Mouse (Mus musculus) megakaryocyte, embryonic 14.5 days (primary cell): ENCODE measurements around the gene Ap1b1. TPM values are rescaled to one million over a fixed set of nuclear protein-coding genes. Genes with fewer than 3 reads are reported as not detected.

ENCODE experiments used
- H3K27me3 ChIP-seq: replicated peaks from 2 replicates; pipeline ENCODE3; 2012; ENCODE audit warnings: inconsistent platforms
- H3K36me3 ChIP-seq: replicated peaks from 2 replicates; pipeline ENCODE3; 2012; ENCODE audit warnings: low read length, inconsistent platforms, mixed read lengths
- H3K4me1 ChIP-seq: 2 replicates; pipeline ENCODE4 v1.6.1; 2012; ENCODE audit warnings: inconsistent platforms
- H3K4me3 ChIP-seq: replicated peaks from 2 replicates; pipeline ENCODE3; 2012; ENCODE audit warnings: moderate library complexity, mild to moderate bottlenecking, inconsistent platforms
- H3K9me3 ChIP-seq: 2 replicates; pipeline ENCODE4 v1.6.1; 2012; ENCODE audit warnings: inconsistent platforms
- FLI1 ChIP-seq: IDR thresholded peaks from 2 replicates; pipeline ENCODE4 v1.6.1; 2012; ENCODE audit warnings: low read length, inconsistent platforms, mixed read lengths
- GATA1 ChIP-seq: IDR thresholded peaks from 3 replicates; pipeline ENCODE4 v1.6.1; 2012; ENCODE audit warnings: mixed read lengths, low read length, inconsistent platforms, borderline replicate concordance
- polyA plus RNA-seq: library from polyadenylated mRNA; stranded (reverse); fragments of >175 nt; gene quantifications from 2 replicates; pipeline ENCODE4 v1.2.3, GENCODE M21; 2012; ENCODE audit warnings: low replicate concordance; ENCODE audit not compliant: insufficient read depth

Gene Ap1b1
- polyA plus RNA-seq, 1 experiment: 57.8 TPM

GRCm38 (mm10) chr11:5052200-5052854, 65.7 kb downstream of the Ap1b1 start:
- peaks cover 19% of the 10 kb centered on the region for H3K36me3 ChIP-seq
- peaks cover 22% of the 10 kb centered on the region for H3K27me3 ChIP-seq
- H3K4me3 ChIP-seq: no peak overlapping the region
- TF ChIP-seq GATA1: no peak
- TF ChIP-seq FLI1: no peak
- no peaks in the 10 kb centered on the region for H3K9me3 ChIP-seq
- peaks cover 87% of the 10 kb centered on the region for H3K4me1 ChIP-seq

GRCm38 (mm10) chr11:5054151-5054550, 67.5 kb downstream of the Ap1b1 start:
- TF ChIP-seq FLI1: no peak
- TF ChIP-seq GATA1: no peak
- H3K36me3 ChIP-seq: peaks cover 21% of the 10 kb centered on the region
- no peak overlapping the region for H3K4me3 ChIP-seq
- peaks cover 89% of the 10 kb centered on the region for H3K4me1 ChIP-seq
- H3K27me3 ChIP-seq: peaks cover 38% of the 10 kb centered on the region
- H3K9me3 ChIP-seq: peaks cover 1% of the 10 kb centered on the region; the same call in 1 of the 2 replicates

DNA sequence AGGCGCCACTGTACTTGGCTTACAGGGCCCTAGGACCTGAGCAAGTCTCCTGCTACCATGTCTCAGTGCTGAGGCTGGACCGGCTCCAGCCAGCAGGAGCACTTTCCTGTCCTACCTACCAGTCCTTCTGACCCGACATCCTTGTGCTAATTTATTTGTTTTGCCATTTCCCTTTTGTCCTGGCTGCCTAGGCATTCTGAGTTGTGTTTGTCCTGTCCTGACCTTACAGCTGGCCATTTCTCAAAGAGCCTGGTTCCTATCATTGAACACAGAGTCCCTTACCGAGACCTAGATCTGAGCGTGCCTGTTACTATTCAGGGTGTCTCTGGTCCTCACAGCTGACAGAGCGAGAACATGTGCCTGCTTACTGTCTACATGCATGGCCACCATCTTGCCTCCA, 68.2 kb downstream of the Ap1b1 start:
- peaks cover 9% of the 10 kb centered on the region for H3K9me3 ChIP-seq
- H3K27me3 ChIP-seq: peaks cover 45% of the 10 kb centered on the region
- H3K4me1 ChIP-seq: peaks cover 91% of the 10 kb centered on the region
- H3K4me3 ChIP-seq: no peak overlapping the region
- TF ChIP-seq FLI1: no peak
- TF ChIP-seq GATA1: no peak
- H3K36me3 ChIP-seq: peaks cover 28% of the 10 kb centered on the region

DNA sequence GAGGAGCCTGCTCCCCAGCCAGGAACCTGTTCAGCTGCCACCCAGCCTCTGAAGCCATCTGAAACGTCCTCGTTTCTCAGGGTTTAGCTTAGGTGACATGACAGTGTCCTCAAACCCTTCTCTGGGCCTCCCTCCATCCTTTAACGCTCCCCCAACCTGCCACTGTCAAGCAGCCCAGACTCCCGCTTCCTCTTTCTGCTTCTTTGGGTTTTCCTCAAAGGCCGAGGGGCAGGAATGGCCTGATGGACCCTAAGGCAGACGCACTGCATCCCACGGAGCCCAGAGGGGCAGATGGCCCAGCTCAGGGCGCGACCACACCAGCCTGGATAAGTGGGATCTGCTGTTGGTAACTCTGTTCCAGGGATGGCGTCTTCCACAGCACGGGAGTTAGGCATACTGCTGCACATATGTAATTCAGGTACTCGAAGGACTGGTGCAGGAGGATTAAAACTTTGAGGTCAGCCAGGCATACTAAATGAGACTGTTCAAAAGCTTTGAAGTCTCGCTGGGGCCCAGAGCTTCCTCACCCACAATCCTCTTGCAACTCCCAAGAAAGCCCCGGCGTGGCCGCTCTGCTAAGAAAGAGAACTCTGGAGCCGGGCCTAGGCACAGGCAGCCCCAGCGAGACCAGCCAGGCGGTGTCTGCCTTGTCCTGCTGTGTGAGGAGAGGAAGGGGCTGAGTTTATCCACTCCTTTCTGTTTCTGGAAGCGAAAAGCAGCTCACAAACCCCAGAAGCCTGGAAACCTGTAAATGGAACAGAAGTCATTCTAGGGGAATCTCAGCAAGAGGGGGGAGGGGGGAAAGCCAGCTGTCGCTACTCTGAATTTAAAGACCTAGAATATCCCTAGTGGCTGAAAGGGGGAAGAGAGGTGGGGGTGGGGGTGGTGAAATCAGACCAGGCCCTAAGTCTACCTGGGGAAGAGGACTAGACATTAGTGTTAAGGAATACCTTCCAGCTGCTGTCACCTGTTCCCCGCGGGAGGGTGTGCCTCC, 69.6 kb downstream of the Ap1b1 start:
- TF ChIP-seq GATA1 (no peak), FLI1 (no peak)
- H3K4me3 ChIP-seq: peak overlapping the region; percentile 38
- peaks cover 91% of the 10 kb centered on the region for H3K4me1 ChIP-seq
- peaks cover 36% of the 10 kb centered on the region for H3K36me3 ChIP-seq
- peaks cover 51% of the 10 kb centered on the region for H3K27me3 ChIP-seq
- peaks cover 22% of the 10 kb centered on the region for H3K9me3 ChIP-seq

DNA sequence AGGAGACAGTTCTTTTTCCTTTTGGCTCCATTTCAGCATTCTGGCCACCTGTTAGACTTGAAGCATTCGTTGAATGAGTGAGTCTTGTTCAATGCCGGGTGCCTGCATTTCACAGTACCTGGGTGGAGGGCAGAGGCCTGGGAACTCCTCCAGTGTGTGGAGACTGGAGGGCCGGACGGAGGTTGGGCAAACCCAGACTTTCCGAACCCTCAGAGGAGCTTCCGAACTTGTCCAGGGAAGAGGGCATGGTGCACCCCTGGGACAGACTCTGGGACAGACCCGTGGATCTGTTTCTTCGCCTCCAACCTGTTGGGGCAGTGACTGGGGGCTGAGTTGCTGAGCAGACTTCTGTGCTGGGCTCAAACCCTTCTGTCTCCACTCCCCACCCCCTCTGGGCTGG, 70.4 kb downstream of the Ap1b1 start:
- H3K36me3 ChIP-seq: peaks cover 45% of the 10 kb centered on the region
- TF ChIP-seq GATA1: no peak
- no peak for TF ChIP-seq FLI1
- peaks cover 93% of the 10 kb centered on the region for H3K4me1 ChIP-seq

GRCm38 (mm10) chr11:5057541-5057855, 70.9 kb downstream of the Ap1b1 start:
- Histone ChIP-seq H3K9me3 (peaks cover 34% of the 10 kb centered on the region), H3K27me3 (peaks cover 53% of the 10 kb centered on the region), H3K36me3 (peaks cover 49% of the 10 kb centered on the region), H3K4me1 (peaks cover 94% of the 10 kb centered on the region), H3K4me3 (peak overlapping the region; percentile 94)
- TF ChIP-seq GATA1: no peak
- TF ChIP-seq FLI1: no peak

More for the DNA sequence above, 70.4 kb downstream of the Ap1b1 start:
- H3K4me3 ChIP-seq: no peak overlapping the region
- peaks cover 30% of the 10 kb centered on the region for H3K9me3 ChIP-seq
- peaks cover 53% of the 10 kb centered on the region for H3K27me3 ChIP-seq

DNA sequence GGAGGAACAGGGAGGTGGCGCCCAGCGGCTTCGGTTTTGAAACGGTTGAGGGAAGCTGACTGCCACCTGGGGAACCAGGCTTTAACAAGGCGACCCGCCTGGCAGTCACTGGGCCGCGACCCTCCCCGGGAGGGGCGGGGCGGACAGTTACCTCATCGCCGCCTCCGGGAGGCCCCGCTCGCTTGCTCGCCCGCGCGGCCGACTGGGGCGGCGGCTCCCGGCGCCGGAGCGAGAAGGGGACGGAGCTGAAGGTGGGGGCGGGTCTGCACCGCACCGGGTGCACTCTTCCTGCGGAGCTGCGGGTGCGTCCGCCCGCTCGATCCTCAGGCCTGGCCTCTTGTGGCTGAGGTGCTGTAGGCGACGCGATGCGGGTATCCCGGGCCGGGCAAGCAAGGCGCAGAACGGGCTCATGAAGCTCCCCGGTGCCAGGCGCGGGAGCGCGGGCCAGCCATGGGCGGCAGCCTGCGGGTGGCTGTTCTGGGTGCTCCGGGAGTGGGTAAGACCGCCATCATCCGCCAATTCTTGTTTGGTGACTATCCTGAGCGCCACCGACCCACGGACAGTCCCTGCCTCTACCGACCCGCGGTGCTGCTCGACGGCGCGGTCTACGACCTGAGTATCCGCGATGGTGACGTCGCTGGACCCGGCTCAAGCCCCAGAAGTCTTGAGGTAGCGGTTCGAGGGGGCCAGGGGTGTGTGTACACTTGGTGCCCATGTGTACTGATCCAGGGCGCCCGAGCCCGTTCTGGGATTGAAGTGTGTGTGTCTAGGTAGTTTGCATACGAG, 71.4 kb downstream of the Ap1b1 start, which contains the start of gene Rasl10a:
Gene Rasl10a, plus strand, starts transcription at position 273 of the 786 bp plus-strand sequence.
- TF ChIP-seq GATA1 (no peak), FLI1 (no peak)
- Histone ChIP-seq H3K27me3 (peaks cover 53% of the 10 kb centered on the region), H3K4me3 (peak within 1 kb of the TSS; percentile 94), H3K9me3 (peaks cover 38% of the 10 kb centered on the region), H3K36me3 (peaks cover 55% of the 10 kb centered on the region), H3K4me1 (peaks cover 94% of the 10 kb centered on the region)

- Histone ChIP-seq H3K27me3 (peaks cover 53% of the 10 kb centered on the region), H3K4me3 (peak overlapping the region; percentile 94), H3K9me3 (peaks cover 45% of the 10 kb centered on the region), H3K4me1 (peaks cover 97% of the 10 kb centered on the region), H3K36me3 (peaks cover 62% of the 10 kb centered on the region)
- TF ChIP-seq GATA1 (no peak), FLI1 (no peak)
Observed at GRCm38 (mm10) chr11:5058783-5059182, 72.2 kb downstream of the Ap1b1 start.

GRCm38 (mm10) chr11:5059230-5059629, 72.6 kb downstream of the Ap1b1 start:
- peaks cover 53% of the 10 kb centered on the region for H3K27me3 ChIP-seq
- peaks cover 66% of the 10 kb centered on the region for H3K36me3 ChIP-seq
- peaks cover 98% of the 10 kb centered on the region for H3K4me1 ChIP-seq
- TF ChIP-seq GATA1 (no peak), FLI1 (no peak)
- H3K9me3 ChIP-seq: peaks cover 50% of the 10 kb centered on the region
- H3K4me3 ChIP-seq: peak overlapping the region; percentile 94
